Mouse (Mus musculus): ENCODE results near the gene Plekhb2. TPM values are rescaled to one million over a fixed set of nuclear protein-coding genes. Genes with fewer than 3 reads are reported as not detected.

The Plekhb2 gene
- 27.1 and 28.2 TPM in 2 replicates for total RNA-seq (2017)

- ATAC-seq (ENCODE audit: extremely low read depth, insufficient number of reproducible peaks, low FRiP score, poor library complexity, severe bottlenecking): peak; percentile 76
Measured at GRCm38 (mm10) chr1:34849745-34850342, at the start of gene Plekhb2. Gene Plekhb2, plus strand, starts transcription at chr1:34849976.

GRCm38 (mm10) chr1:34801616-34802289, 48.0 kb upstream of the Plekhb2 start:
- peak; percentile 73 for ATAC-seq (ENCODE audit: extremely low read depth, insufficient number of reproducible peaks, low FRiP score, poor library complexity, severe bottlenecking)

- ATAC-seq (ENCODE audit: extremely low read depth, insufficient number of reproducible peaks, low FRiP score, poor library complexity, severe bottlenecking): peak; percentile 34; the same call in 1 of the 2 replicates
Measured at GRCm38 (mm10) chr1:34802290-34802642, 47.5 kb upstream of the Plekhb2 start.

- ATAC-seq (ENCODE audit: extremely low read depth, insufficient number of reproducible peaks, low FRiP score, poor library complexity, severe bottlenecking): no peak
Measured at GRCm38 (mm10) chr1:34804863-34805262, 44.9 kb upstream of the Plekhb2 start.

- no peak for ATAC-seq (ENCODE audit: extremely low read depth, insufficient number of reproducible peaks, low FRiP score, poor library complexity, severe bottlenecking)
Measured at GRCm38 (mm10) chr1:34805931-34806520, 43.8 kb upstream of the Plekhb2 start.

- ATAC-seq (ENCODE audit: extremely low read depth, insufficient number of reproducible peaks, low FRiP score, poor library complexity, severe bottlenecking): no peak
Measured at GRCm38 (mm10) chr1:34808445-34808844, 41.3 kb upstream of the Plekhb2 start.

- no peak for ATAC-seq (ENCODE audit: extremely low read depth, insufficient number of reproducible peaks, low FRiP score, poor library complexity, severe bottlenecking)
Measured at GRCm38 (mm10) chr1:34810293-34810692, 39.5 kb upstream of the Plekhb2 start.

GRCm38 (mm10) chr1:34811035-34811434, 38.7 kb upstream of the Plekhb2 start:
- ATAC-seq (ENCODE audit: extremely low read depth, insufficient number of reproducible peaks, low FRiP score, poor library complexity, severe bottlenecking): no peak

GRCm38 (mm10) chr1:34811581-34811980, 38.2 kb upstream of the Plekhb2 start:
- no peak for ATAC-seq (ENCODE audit: extremely low read depth, insufficient number of reproducible peaks, low FRiP score, poor library complexity, severe bottlenecking)

GRCm38 (mm10) chr1:34812407-34813247, 37.1 kb upstream of the Plekhb2 start:
- no peak for ATAC-seq (ENCODE audit: extremely low read depth, insufficient number of reproducible peaks, low FRiP score, poor library complexity, severe bottlenecking)

GRCm38 (mm10) chr1:34815843-34816242, 33.9 kb upstream of the Plekhb2 start:
- ATAC-seq (ENCODE audit: extremely low read depth, insufficient number of reproducible peaks, low FRiP score, poor library complexity, severe bottlenecking): no peak

GRCm38 (mm10) chr1:34819225-34819910, 30.4 kb upstream of the Plekhb2 start:
- ATAC-seq (ENCODE audit: extremely low read depth, insufficient number of reproducible peaks, low FRiP score, poor library complexity, severe bottlenecking): no peak

- ATAC-seq (ENCODE audit: extremely low read depth, insufficient number of reproducible peaks, low FRiP score, poor library complexity, severe bottlenecking): no peak
Measured at GRCm38 (mm10) chr1:34821411-34821810, 28.4 kb upstream of the Plekhb2 start.

- no peak for ATAC-seq (ENCODE audit: extremely low read depth, insufficient number of reproducible peaks, low FRiP score, poor library complexity, severe bottlenecking)
Measured at GRCm38 (mm10) chr1:34822003-34822402, 27.8 kb upstream of the Plekhb2 start.

- no peak for ATAC-seq (ENCODE audit: extremely low read depth, insufficient number of reproducible peaks, low FRiP score, poor library complexity, severe bottlenecking)
Measured at GRCm38 (mm10) chr1:34822746-34823145, 27.0 kb upstream of the Plekhb2 start.

- ATAC-seq (ENCODE audit: extremely low read depth, insufficient number of reproducible peaks, low FRiP score, poor library complexity, severe bottlenecking): peak; percentile 55
Measured at GRCm38 (mm10) chr1:34823353-34823752, 26.4 kb upstream of the Plekhb2 start.

GRCm38 (mm10) chr1:34824208-34824607, 25.6 kb upstream of the Plekhb2 start:
- ATAC-seq (ENCODE audit: extremely low read depth, insufficient number of reproducible peaks, low FRiP score, poor library complexity, severe bottlenecking): no peak

GRCm38 (mm10) chr1:34825909-34826308, 23.9 kb upstream of the Plekhb2 start:
- no peak for ATAC-seq (ENCODE audit: extremely low read depth, insufficient number of reproducible peaks, low FRiP score, poor library complexity, severe bottlenecking)

- peak; percentile 51 for ATAC-seq (ENCODE audit: extremely low read depth, insufficient number of reproducible peaks, low FRiP score, poor library complexity, severe bottlenecking)
Measured at GRCm38 (mm10) chr1:34827900-34828299, 21.9 kb upstream of the Plekhb2 start.

Data from neutrophil, adult 5-6 weeks (primary cell).